Mouse (Mus musculus) heart, adult 8-10 months (tissue): ENCODE measurements at regions not wholly inside any gene's neighbourhood (a gene's known extent, or its start where the extent isn't known, plus 50 kb on each side); places are given as distances from the start of the nearest gene placed in this dataset. TPM values are rescaled to one million over a fixed set of nuclear protein-coding genes. Genes with fewer than 3 reads are reported as not detected.

ENCODE experiments used
- microRNA-seq: library from miRNA; unstranded; fragments of <30 nt; microRNA quantifications from one replicate; pipeline ENCODE4 v1.2.0, GENCODE M21; 2022

Small RNA genes lying in the stretch of these regions (microRNA-seq; reads per million reads assigned to microRNA genes)
- gene Mir124a-2 = not detected
